Mouse (Mus musculus) brain, adult 2 months (tissue): ENCODE measurements around the gene Gprin1.

Experiments used
- DNase-seq: peaks from one replicate; pipeline ENCODE4 v3.0.0; 2011; ENCODE audit warnings: low read depth, low spot score

Gene Gprin1

GRCm38 (mm10) chr13:54726131-54726530, 23.5 kb downstream of the Gprin1 start:
- no peak for DNase-seq

GRCm38 (mm10) chr13:54723143-54723542, 26.5 kb downstream of the Gprin1 start:
- no peak for DNase-seq

- peak; percentile 79 for DNase-seq
Measured at GRCm38 (mm10) chr13:54716916-54717315, 32.8 kb downstream of the Gprin1 start.

GRCm38 (mm10) chr13:54714996-54715395, 34.7 kb downstream of the Gprin1 start:
- DNase-seq = peak; percentile 18

- DNase-seq = peak; percentile 31
Measured at GRCm38 (mm10) chr13:54714393-54714792, 35.3 kb downstream of the Gprin1 start.

- no peak for DNase-seq
Measured at GRCm38 (mm10) chr13:54710866-54711265, 38.8 kb downstream of the Gprin1 start.

- DNase-seq = no peak
Measured at GRCm38 (mm10) chr13:54704890-54705289, 44.8 kb downstream of the Gprin1 start.

- no peak for DNase-seq
Measured at GRCm38 (mm10) chr13:54702507-54702906, 47.2 kb downstream of the Gprin1 start.

GRCm38 (mm10) chr13:54701243-54701642, 48.4 kb downstream of the Gprin1 start, which contains the start of gene Cdhr2:
Cdhr2 (plus strand) TSS chr13:54701461.
- DNase-seq = no peak

GRCm38 (mm10) chr13:54695479-54696230, 54.0 kb downstream of the Gprin1 start:
- DNase-seq = no peak

- DNase-seq = no peak
Measured at GRCm38 (mm10) chr13:54694348-54695060, 55.2 kb downstream of the Gprin1 start.

GRCm38 (mm10) chr13:54693558-54694347, 55.9 kb downstream of the Gprin1 start, which contains the start of gene Rnf44:
Rnf44 (minus strand) TSS chr13:54693907.
- DNase-seq = peak; percentile 100

GRCm38 (mm10) chr13:54692711-54693557, 56.7 kb downstream of the Gprin1 start:
- DNase-seq = peak; percentile 47

- no peak for DNase-seq
Measured at GRCm38 (mm10) chr13:54691737-54692136, 57.9 kb downstream of the Gprin1 start.

GRCm38 (mm10) chr13:54690151-54690740, 59.4 kb downstream of the Gprin1 start:
- DNase-seq = no peak

- DNase-seq = peak; percentile 98
Measured at GRCm38 (mm10) chr13:54687575-54688424, 61.9 kb downstream of the Gprin1 start.

GRCm38 (mm10) chr13:54687096-54687495, 62.6 kb downstream of the Gprin1 start:
- peak; percentile 84 for DNase-seq
